Mouse (Mus musculus): ENCODE results near the gene Prr5. TPM values are rescaled to one million over a fixed set of nuclear protein-coding genes. Genes with fewer than 3 reads are reported as not detected.

Prr5 gene
- polyA plus RNA-seq, 1 experiment from 2014 or later, result 29.0 TPM

DNA sequence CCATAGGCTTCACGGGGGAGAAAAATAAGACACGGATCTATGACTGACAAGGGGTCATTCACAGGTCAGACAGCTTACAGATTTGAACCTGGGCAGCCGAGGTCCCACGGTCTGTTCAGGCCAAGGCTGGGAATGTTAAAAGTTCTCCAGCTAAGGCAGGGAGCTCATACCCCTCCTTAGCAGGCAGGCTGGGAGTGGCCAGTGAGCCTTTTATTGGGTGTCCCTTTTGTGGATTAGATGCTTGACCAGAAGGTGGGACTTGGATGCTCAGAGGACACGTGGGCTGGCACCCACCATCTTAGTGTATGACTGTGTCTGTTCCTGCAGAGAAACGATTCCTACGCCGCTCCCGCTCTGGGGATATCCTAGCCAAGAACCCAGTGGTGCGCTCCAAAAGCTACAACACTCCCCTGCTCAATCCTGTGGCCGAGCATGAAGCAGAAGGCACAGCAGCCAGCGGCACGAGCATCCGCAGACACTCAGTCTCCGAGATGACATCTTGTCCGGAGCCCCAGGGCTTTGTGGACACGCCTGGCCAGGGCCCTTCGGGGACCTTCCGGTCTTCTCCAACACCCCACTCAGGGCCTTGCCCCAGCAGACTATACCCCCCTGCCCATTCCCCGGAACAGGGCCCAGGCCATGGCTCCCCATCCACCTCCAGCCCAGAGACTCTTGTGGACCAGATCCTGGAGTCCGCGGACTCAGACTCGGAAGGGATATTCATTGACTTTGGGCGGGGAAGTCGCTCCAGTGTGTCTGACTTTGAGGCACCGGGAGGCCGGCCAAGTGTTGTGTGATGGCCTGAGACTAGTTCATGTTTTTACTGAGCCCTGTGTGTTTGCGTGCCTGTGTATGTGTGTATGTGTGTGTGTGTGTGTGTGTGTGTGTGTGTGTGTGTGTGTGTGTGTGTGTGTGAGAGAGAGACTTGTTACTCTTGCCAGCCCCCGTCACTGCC, 33.2 kb downstream of the Prr5 start:
- 86% methylated on average over 29 of the region's 29 CpGs for WGBS
- Histone ChIP-seq H3K9ac (replicated peaks; ENCODE audit: low read depth, low read length) (no peak overlapping the region), H3K9me3 (ENCODE audit: control insufficient read depth, low read depth, low read length) (no peaks in the 10 kb centered on the region), H3K4me3 (ENCODE audit: low read depth, low read length) (no peak overlapping the region), H3K27me3 (ENCODE audit: control insufficient read depth, insufficient read depth, low read length) (no peaks in the 10 kb centered on the region), H3K4me1 (ENCODE audit: control insufficient read depth, insufficient read depth, low read length) (no peaks in the 10 kb centered on the region), H3K27ac (ENCODE audit: low read length) (no peak overlapping the region), H3K36me3 (ENCODE audit: control insufficient read depth, insufficient read depth, low read length) (peaks cover 24% of the 10 kb centered on the region), H3K4me2 (replicated peaks; ENCODE audit: low read depth, low read length) (no peak overlapping the region)
- ATAC-seq (ENCODE audit: insufficient number of reproducible peaks, insufficient read depth, low FRiP score, low read depth), result no peak

DNA sequence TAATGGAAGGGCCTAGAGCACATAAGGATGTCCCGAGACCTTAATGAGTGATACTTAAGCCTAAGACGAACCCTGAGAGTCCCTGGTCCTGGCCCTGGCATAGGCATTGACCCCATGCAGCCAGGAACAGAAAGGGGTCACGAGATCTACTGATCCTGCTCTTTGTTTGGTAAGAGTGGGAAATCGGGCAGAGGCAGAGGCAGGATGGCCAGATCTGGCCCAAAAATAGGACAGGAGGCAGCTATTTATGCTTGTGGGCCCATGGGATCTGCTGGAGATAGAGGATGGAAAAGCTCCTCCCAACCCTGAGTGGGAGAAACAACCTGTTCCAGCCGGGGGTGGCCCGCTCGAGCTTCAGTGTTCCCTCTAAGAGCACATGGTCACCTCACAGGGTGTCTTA, 34.6 kb downstream of the Prr5 start:
- no peak for ATAC-seq (ENCODE audit: insufficient number of reproducible peaks, insufficient read depth, low FRiP score, low read depth)
- H3K4me2 ChIP-seq (replicated peaks; ENCODE audit: low read depth, low read length), result no peak overlapping the region
- H3K36me3 ChIP-seq (ENCODE audit: control insufficient read depth, insufficient read depth, low read length), result peaks cover 22% of the 10 kb centered on the region
- no peak overlapping the region for H3K9ac ChIP-seq (replicated peaks; ENCODE audit: low read depth, low read length)
- no peaks in the 10 kb centered on the region for H3K9me3 ChIP-seq (ENCODE audit: control insufficient read depth, low read depth, low read length)
- H3K4me3 ChIP-seq (ENCODE audit: low read depth, low read length), result no peak overlapping the region
- 88% methylated on average over 7 of the region's 7 CpGs for WGBS
- H3K27ac ChIP-seq (ENCODE audit: low read length), result no peak overlapping the region
- no peaks in the 10 kb centered on the region for H3K27me3 ChIP-seq (ENCODE audit: control insufficient read depth, insufficient read depth, low read length)
- no peaks in the 10 kb centered on the region for H3K4me1 ChIP-seq (ENCODE audit: control insufficient read depth, insufficient read depth, low read length)

GRCm38 (mm10) chr15:84705351-84705901, 36.0 kb downstream of the Prr5 start:
- H3K27ac ChIP-seq (ENCODE audit: low read length), result no peak overlapping the region
- H3K27me3 ChIP-seq (ENCODE audit: control insufficient read depth, insufficient read depth, low read length), result no peaks in the 10 kb centered on the region
- 81% methylated on average over 6 of the region's 6 CpGs for WGBS
- no peak overlapping the region for H3K9ac ChIP-seq (replicated peaks; ENCODE audit: low read depth, low read length)
- ATAC-seq (ENCODE audit: insufficient number of reproducible peaks, insufficient read depth, low FRiP score, low read depth), result no peak
- H3K4me1 ChIP-seq (ENCODE audit: control insufficient read depth, insufficient read depth, low read length), result no peaks in the 10 kb centered on the region
- peaks cover 16% of the 10 kb centered on the region for H3K36me3 ChIP-seq (ENCODE audit: control insufficient read depth, insufficient read depth, low read length)
- no peak overlapping the region for H3K4me3 ChIP-seq (ENCODE audit: low read depth, low read length)
- no peaks in the 10 kb centered on the region for H3K9me3 ChIP-seq (ENCODE audit: control insufficient read depth, low read depth, low read length)
- H3K4me2 ChIP-seq (replicated peaks; ENCODE audit: low read depth, low read length), result no peak overlapping the region

DNA sequence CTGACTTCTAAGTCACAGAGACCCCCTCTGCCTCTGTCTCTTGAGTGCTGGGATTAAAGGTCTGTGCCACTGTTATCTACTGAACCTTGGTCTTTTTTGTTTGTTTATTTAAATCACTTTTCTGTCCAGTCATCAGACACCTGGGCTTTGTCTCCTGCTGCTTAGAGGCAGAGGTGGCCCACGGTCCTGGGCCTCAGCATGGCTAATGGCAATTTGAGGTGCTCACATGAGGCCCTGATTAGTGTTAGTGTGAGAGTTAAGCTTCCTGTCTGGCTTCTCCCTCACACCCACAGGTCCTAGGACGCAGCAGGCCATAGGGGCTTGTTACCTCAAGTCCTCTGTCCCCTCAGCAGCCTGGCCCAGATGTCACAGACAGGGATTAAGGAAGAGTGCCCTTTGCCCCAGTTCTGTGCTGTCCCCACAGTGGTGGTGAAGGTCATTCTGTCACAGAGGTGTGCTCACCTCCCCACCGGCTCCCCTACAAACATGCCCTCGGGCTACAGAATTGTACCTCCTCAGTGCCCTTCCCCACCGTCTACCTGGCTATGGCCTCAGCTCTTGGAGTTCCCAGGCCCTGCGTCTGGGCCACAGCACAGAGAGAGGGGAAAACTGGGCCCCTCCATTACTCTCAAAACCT, 37.7 kb downstream of the Prr5 start:
- ATAC-seq (ENCODE audit: insufficient number of reproducible peaks, insufficient read depth, low FRiP score, low read depth), result no peak
- Histone ChIP-seq H3K4me3 (ENCODE audit: low read depth, low read length) (no peak overlapping the region), H3K27ac (ENCODE audit: low read length) (no peak overlapping the region), H3K4me2 (replicated peaks; ENCODE audit: low read depth, low read length) (no peak overlapping the region), H3K9ac (replicated peaks; ENCODE audit: low read depth, low read length) (no peak overlapping the region), H3K36me3 (ENCODE audit: control insufficient read depth, insufficient read depth, low read length) (peaks cover 7% of the 10 kb centered on the region), H3K4me1 (ENCODE audit: control insufficient read depth, insufficient read depth, low read length) (no peaks in the 10 kb centered on the region), H3K9me3 (ENCODE audit: control insufficient read depth, low read depth, low read length) (no peaks in the 10 kb centered on the region), H3K27me3 (ENCODE audit: control insufficient read depth, insufficient read depth, low read length) (no peaks in the 10 kb centered on the region)
- WGBS, result 64% methylated on average over 6 of the region's 6 CpGs

DNA sequence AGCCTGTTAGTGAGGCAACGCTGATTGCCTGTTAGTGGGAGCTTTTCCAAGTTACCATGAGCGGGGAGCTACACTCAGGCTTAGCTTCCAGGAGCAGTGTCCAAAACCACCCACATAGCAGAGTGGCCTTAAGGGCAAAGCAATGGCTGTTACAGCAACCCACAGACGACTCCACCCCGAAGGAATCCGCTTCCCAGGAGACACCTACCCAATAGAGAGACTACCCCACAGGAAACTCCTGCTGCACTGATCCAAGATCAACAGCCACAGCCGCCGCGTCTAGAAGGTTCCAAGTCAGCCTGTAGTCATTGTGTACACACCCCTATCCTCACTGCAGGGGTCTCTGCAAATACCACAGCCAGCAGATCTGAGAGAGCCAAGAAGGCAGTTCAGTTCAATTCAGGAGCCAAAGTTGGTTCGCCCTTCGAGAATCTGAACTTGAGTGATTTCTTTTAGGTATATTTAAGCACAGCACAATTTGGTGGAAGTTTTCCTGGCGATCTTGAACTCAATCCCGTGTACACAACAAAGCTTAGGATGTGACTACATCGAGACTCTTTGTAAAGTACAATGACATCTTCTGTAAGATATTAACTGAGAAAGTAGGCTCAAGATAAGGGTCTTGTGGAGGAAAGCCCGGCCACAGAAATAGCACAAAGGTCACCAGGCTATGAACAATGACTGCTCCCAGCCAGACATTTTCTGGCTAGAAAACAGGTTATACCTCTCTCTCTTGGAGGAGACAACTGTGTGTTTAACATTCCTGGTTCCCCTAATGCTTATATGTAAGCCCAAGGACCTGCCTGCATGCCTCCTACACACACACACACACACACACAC, 43.4 kb downstream of the Prr5 start:
- H3K4me3 ChIP-seq (ENCODE audit: low read depth, low read length), result no peak overlapping the region
- H3K27ac ChIP-seq (ENCODE audit: low read length), result peak overlapping the region; percentile 21; the same call in 1 of the 2 replicates
- 0 out of 2 replicates have a peak, but pooled peaks cover 12% of the 10 kb centered on the region for H3K4me1 ChIP-seq (ENCODE audit: control insufficient read depth, insufficient read depth, low read length)
- no peaks in the 10 kb centered on the region for H3K36me3 ChIP-seq (ENCODE audit: control insufficient read depth, insufficient read depth, low read length)
- no peak for ATAC-seq (ENCODE audit: insufficient number of reproducible peaks, insufficient read depth, low FRiP score, low read depth)
- H3K9ac ChIP-seq (replicated peaks; ENCODE audit: low read depth, low read length), result no peak overlapping the region
- H3K27me3 ChIP-seq (ENCODE audit: control insufficient read depth, insufficient read depth, low read length), result no peaks in the 10 kb centered on the region
- WGBS, result 53% methylated on average over 14 of the region's 14 CpGs
- H3K4me2 ChIP-seq (replicated peaks; ENCODE audit: low read depth, low read length), result no peak overlapping the region
- no peaks in the 10 kb centered on the region for H3K9me3 ChIP-seq (ENCODE audit: control insufficient read depth, low read depth, low read length)

DNA sequence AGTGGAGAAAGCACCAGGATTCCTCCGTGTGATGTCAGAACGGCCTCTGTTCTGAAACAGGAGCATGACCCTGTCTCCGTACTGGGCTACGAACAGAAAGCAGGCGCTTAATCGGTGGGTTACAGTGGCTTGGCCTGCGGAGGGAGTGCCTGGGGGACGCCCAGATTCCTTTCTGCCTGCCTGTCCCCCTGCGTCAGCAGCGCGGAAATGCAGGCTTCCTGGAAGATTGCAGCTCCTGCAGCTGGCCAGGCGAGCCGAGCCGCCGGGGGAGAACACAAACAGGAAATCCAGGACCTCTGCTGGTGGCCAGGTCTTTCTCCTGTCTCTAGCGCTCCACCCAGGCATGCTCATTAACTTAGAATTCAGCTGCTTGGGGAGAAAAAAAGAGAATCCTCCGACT, 45.3 kb downstream of the Prr5 start:
- peak; percentile 75; the same call in 1 of the 2 replicates for ATAC-seq (ENCODE audit: insufficient number of reproducible peaks, insufficient read depth, low FRiP score, low read depth)
- Histone ChIP-seq H3K4me3 (ENCODE audit: low read depth, low read length) (peak overlapping the region; percentile 5; the same call in 1 of the 2 replicates), H3K27me3 (ENCODE audit: control insufficient read depth, insufficient read depth, low read length) (no peaks in the 10 kb centered on the region), H3K4me1 (ENCODE audit: control insufficient read depth, insufficient read depth, low read length) (peaks cover 17% of the 10 kb centered on the region; the same call in 1 of the 2 replicates), H3K9me3 (ENCODE audit: control insufficient read depth, low read depth, low read length) (no peaks in the 10 kb centered on the region), H3K9ac (replicated peaks; ENCODE audit: low read depth, low read length) (no peak overlapping the region; the same call in 1 of the 2 replicates), H3K4me2 (replicated peaks; ENCODE audit: low read depth, low read length) (peak overlapping the region; percentile 47), H3K27ac (ENCODE audit: low read length) (peak overlapping the region; percentile 91), H3K36me3 (ENCODE audit: control insufficient read depth, insufficient read depth, low read length) (no peaks in the 10 kb centered on the region)
- WGBS, result under 1% methylated on average over 17 of the region's 17 CpGs

- ATAC-seq (ENCODE audit: insufficient number of reproducible peaks, insufficient read depth, low FRiP score, low read depth), result no peak
- H3K4me1 ChIP-seq (ENCODE audit: control insufficient read depth, insufficient read depth, low read length), result peaks cover 19% of the 10 kb centered on the region; the same call in 1 of the 2 replicates
- 35% methylated on average over 11 of the region's 11 CpGs for WGBS
- H3K4me2 ChIP-seq (replicated peaks; ENCODE audit: low read depth, low read length), result peak overlapping the region; percentile 47
- no peak overlapping the region; the same call in 1 of the 2 replicates for H3K9ac ChIP-seq (replicated peaks; ENCODE audit: low read depth, low read length)
- H3K36me3 ChIP-seq (ENCODE audit: control insufficient read depth, insufficient read depth, low read length), result no peaks in the 10 kb centered on the region
- no peaks in the 10 kb centered on the region for H3K9me3 ChIP-seq (ENCODE audit: control insufficient read depth, low read depth, low read length)
- H3K27me3 ChIP-seq (ENCODE audit: control insufficient read depth, insufficient read depth, low read length), result no peaks in the 10 kb centered on the region
- peak overlapping the region; percentile 5; the same call in 1 of the 2 replicates for H3K4me3 ChIP-seq (ENCODE audit: low read depth, low read length)
- H3K27ac ChIP-seq (ENCODE audit: low read length), result peak overlapping the region; percentile 91
These were observed 45.7 kb downstream of the Prr5 start for GRCm38 (mm10) chr15:84715132-84715531.

All from stomach, embryonic 14.5 days (tissue).